Mouse (Mus musculus) lung, postnatal 4 days (tissue): Measurements from ENCODE around the gene Apol7b.
"Not testable (repeated sequence)": the region's sequence is repeated elsewhere in the genome, so short reads cannot be mapped to it uniquely, and the experiment has no call there.

ENCODE experiments used
- DNase-seq, 2 experiments: peaks; one replicate each; pipeline ENCODE4 v3.0.0; 2021

Gene Apol7b

GRCm38 (mm10) chr15:77447392-77447791 lies at the start of gene Apol7b:
TSS of gene Apol7b (minus strand) at chr15:77447492.
- DNase-seq, result not testable (repeated sequence)

- not testable (repeated sequence) for DNase-seq
Measured at GRCm38 (mm10) chr15:77494694-77495093, 47.4 kb upstream of the Apol7b start.

GRCm38 (mm10) chr15:77493181-77493580 lies 45.9 kb upstream of the Apol7b start:
- DNase-seq, result not testable (repeated sequence)

- DNase-seq, result no peak
Measured at GRCm38 (mm10) chr15:77482140-77482794, 35.0 kb upstream of the Apol7b start.

- not testable (repeated sequence) for DNase-seq
Measured at GRCm38 (mm10) chr15:77476693-77477092, 29.4 kb upstream of the Apol7b start, which contains the start of gene Apol10a. TSS of gene Apol10a (plus strand) at chr15:77477047.

GRCm38 (mm10) chr15:77474699-77475390 lies 27.6 kb upstream of the Apol7b start:
- DNase-seq, result not testable (repeated sequence)

- DNase-seq, result peak in 1 of 2 experiments; percentile 9
Measured at GRCm38 (mm10) chr15:77449927-77450326, 2.6 kb upstream of the Apol7b start.

- DNase-seq, result not testable (repeated sequence)
Measured at GRCm38 (mm10) chr15:77445668-77446067, 1.6 kb downstream of the Apol7b start.

GRCm38 (mm10) chr15:77444746-77445145 lies 2.5 kb downstream of the Apol7b start:
- DNase-seq, result not testable (repeated sequence)

GRCm38 (mm10) chr15:77428690-77429448 lies 18.4 kb downstream of the Apol7b start:
- not testable (repeated sequence) for DNase-seq

GRCm38 (mm10) chr15:77422925-77423324 lies 24.4 kb downstream of the Apol7b start:
- DNase-seq, result not testable (repeated sequence)

- DNase-seq, result not testable (repeated sequence)
Measured at GRCm38 (mm10) chr15:77419657-77420056, 27.6 kb downstream of the Apol7b start.

- DNase-seq, result not testable (repeated sequence)
Measured at GRCm38 (mm10) chr15:77416655-77417333, 30.5 kb downstream of the Apol7b start.

- not testable (repeated sequence) for DNase-seq
Measured at GRCm38 (mm10) chr15:77415653-77416052, 31.6 kb downstream of the Apol7b start.

- DNase-seq, result not testable (repeated sequence)
Measured at GRCm38 (mm10) chr15:77412695-77413094, 34.6 kb downstream of the Apol7b start.

- not testable (repeated sequence) for DNase-seq
Measured at GRCm38 (mm10) chr15:77411035-77411434, 36.3 kb downstream of the Apol7b start, which contains the start of gene Apol9a. TSS of gene Apol9a (minus strand) at chr15:77411135.

GRCm38 (mm10) chr15:77406370-77406769 lies 40.9 kb downstream of the Apol7b start:
- DNase-seq, result peak; percentile 12 to 50

- DNase-seq, result not testable (repeated sequence)
Measured at GRCm38 (mm10) chr15:77399027-77399426, 48.3 kb downstream of the Apol7b start, which contains the start of gene Apol7a. TSS of gene Apol7a (minus strand) at chr15:77399110.

- DNase-seq, result not testable (repeated sequence)
Measured at GRCm38 (mm10) chr15:77397450-77398132, 49.7 kb downstream of the Apol7b start.

GRCm38 (mm10) chr15:77393832-77394231 lies 53.5 kb downstream of the Apol7b start:
- not testable (repeated sequence) for DNase-seq

GRCm38 (mm10) chr15:77387462-77387861 lies 59.8 kb downstream of the Apol7b start:
- DNase-seq, result no peak
